Mouse (Mus musculus) stomach, embryonic 14.5 days (tissue): ENCODE results near the gene Dcp1a. TPM values are rescaled to one million over a fixed set of nuclear protein-coding genes. Genes with fewer than 3 reads are reported as not detected.

Experiments
- ATAC-seq: fragments of 200-750 bp; cut with Nextera tagmentation; 2 replicates; pipeline ENCODE4 v1.8.0; 2017; ENCODE audit warnings: low read depth, moderate TSS enrichment; ENCODE audit not compliant: insufficient number of reproducible peaks, insufficient read depth, low FRiP score
- H3K27ac ChIP-seq: fragments of 300-500 bp; sonication (generic); 2 replicates; pipeline ENCODE4 v1.5.1; 2014; ENCODE audit warnings: mild to moderate bottlenecking, low read length, moderate library complexity, mixed read lengths
- H3K27me3 ChIP-seq: fragments of 300-500 bp; sonication (generic); 2 replicates; pipeline ENCODE4 v1.6.1; 2014; ENCODE audit warnings: low read length, control low read depth, mixed read lengths; ENCODE audit not compliant: control insufficient read depth, insufficient read depth
- H3K36me3 ChIP-seq: fragments of 300-500 bp; sonication (generic); 2 replicates; pipeline ENCODE4 v1.6.1; 2014; ENCODE audit warnings: mild to moderate bottlenecking, control low read depth, low read length, moderate library complexity, mixed read lengths; ENCODE audit not compliant: control insufficient read depth, insufficient read depth
- H3K4me1 ChIP-seq: fragments of 300-500 bp; sonication (generic); 2 replicates; pipeline ENCODE4 v1.6.1; 2014; ENCODE audit warnings: low read length, control low read depth, mixed read lengths; ENCODE audit not compliant: control insufficient read depth, insufficient read depth
- H3K4me2 ChIP-seq: fragments of 300-500 bp; sonication (generic); replicated peaks from 2 replicates; pipeline ENCODE4 v1.6.1; 2014; ENCODE audit warnings: low read depth, low read length, control low read depth
- H3K4me3 ChIP-seq: fragments of 300-500 bp; sonication (generic); 2 replicates; pipeline ENCODE4 v1.5.1; 2014; ENCODE audit warnings: low read depth, low read length, control low read depth
- H3K9ac ChIP-seq: fragments of 300-500 bp; sonication (generic); replicated peaks from 2 replicates; pipeline ENCODE4 v1.6.1; 2014; ENCODE audit warnings: low read depth, mild to moderate bottlenecking, control low read depth, low read length, moderate library complexity, mixed read lengths
- H3K9me3 ChIP-seq: fragments of 300-500 bp; sonication (generic); 2 replicates; pipeline ENCODE4 v1.6.1; 2016; ENCODE audit warnings: low read depth, low read length, control low read depth; ENCODE audit not compliant: control insufficient read depth
- WGBS: fragments of 180-500 bp; shearing (Covaris S2); extraction: QIAGEN DNeasy Blood & Tissue Kit; methylation state at CpG from one replicate; pipeline ENCODE4 v1.1.7; 2014; 5-methylcytosine and 5-hydroxymethylcytosine counted together
- polyA plus RNA-seq: library from polyadenylated mRNA; unstranded; fragments of >200 nt; fragmentation: Nextera tagmentation; extraction: Ambion mirVana; gene quantifications from 2 replicates; pipeline ENCODE4 v1.2.1, GENCODE M21; 2014

The Dcp1a gene
- polyA plus RNA-seq, 1 experiment from 2014 or later, result 35.5 TPM

GRCm38 (mm10) chr14:30457897-30458296, 21.4 kb upstream of the Dcp1a start:
- Histone ChIP-seq H3K27me3 (no peaks in the 10 kb centered on the region), H3K9me3 (no peaks in the 10 kb centered on the region), H3K9ac (no peak overlapping the region), H3K27ac (no peak overlapping the region), H3K4me1 (no peaks in the 10 kb centered on the region), H3K36me3 (no peaks in the 10 kb centered on the region), H3K4me3 (no peak overlapping the region), H3K4me2 (no peak overlapping the region)
- 41% methylated on average over 2 of the region's 2 CpGs for WGBS
- no peak for ATAC-seq

- Histone ChIP-seq H3K4me1 (no peaks in the 10 kb centered on the region), H3K36me3 (no peaks in the 10 kb centered on the region)
- no peak for ATAC-seq
Measured at GRCm38 (mm10) chr14:30458820-30459219, 20.5 kb upstream of the Dcp1a start.

GRCm38 (mm10) chr14:30459891-30460523, 19.3 kb upstream of the Dcp1a start:
- Histone ChIP-seq H3K9ac (no peak overlapping the region), H3K27me3 (no peaks in the 10 kb centered on the region), H3K4me1 (no peaks in the 10 kb centered on the region), H3K4me2 (no peak overlapping the region), H3K27ac (no peak overlapping the region), H3K4me3 (no peak overlapping the region), H3K36me3 (no peaks in the 10 kb centered on the region), H3K9me3 (no peaks in the 10 kb centered on the region)
- 7% methylated on average over 14 of the region's 14 CpGs for WGBS
- ATAC-seq, result no peak

More at GRCm38 (mm10) chr14:30458820-30459219, 20.5 kb upstream of the Dcp1a start:
- H3K9me3 ChIP-seq, result no peaks in the 10 kb centered on the region
- H3K4me2 ChIP-seq, result no peak overlapping the region
- H3K4me3 ChIP-seq, result no peak overlapping the region
- 70% methylated on average over 3 of the region's 3 CpGs for WGBS
- H3K9ac ChIP-seq, result no peak overlapping the region
- H3K27ac ChIP-seq, result no peak overlapping the region
- H3K27me3 ChIP-seq, result no peaks in the 10 kb centered on the region

GRCm38 (mm10) chr14:30463312-30463711, 16.0 kb upstream of the Dcp1a start:
- no peak overlapping the region for H3K9ac ChIP-seq
- no peaks in the 10 kb centered on the region for H3K36me3 ChIP-seq
- no peaks in the 10 kb centered on the region for H3K9me3 ChIP-seq
- no peaks in the 10 kb centered on the region for H3K27me3 ChIP-seq
- 64% methylated on average over 4 of the region's 4 CpGs for WGBS
- ATAC-seq, result no peak
- H3K27ac ChIP-seq, result no peak overlapping the region
- H3K4me2 ChIP-seq, result no peak overlapping the region
- no peak overlapping the region for H3K4me3 ChIP-seq
- no peaks in the 10 kb centered on the region for H3K4me1 ChIP-seq

GRCm38 (mm10) chr14:30473605-30474004, 5.7 kb upstream of the Dcp1a start:
- Histone ChIP-seq H3K27me3 (no peaks in the 10 kb centered on the region), H3K27ac (no peak overlapping the region), H3K4me1 (no peaks in the 10 kb centered on the region), H3K4me2 (no peak overlapping the region), H3K9me3 (no peaks in the 10 kb centered on the region), H3K36me3 (no peaks in the 10 kb centered on the region), H3K4me3 (no peak overlapping the region), H3K9ac (no peak overlapping the region)
- no peak for ATAC-seq
- WGBS, result 56% methylated on average over 5 of the region's 5 CpGs

- WGBS, result 73% methylated on average over 6 of the region's 6 CpGs
- Histone ChIP-seq H3K36me3 (no peaks in the 10 kb centered on the region), H3K4me2 (no peak overlapping the region), H3K27me3 (no peaks in the 10 kb centered on the region), H3K9me3 (no peaks in the 10 kb centered on the region), H3K4me1 (no peaks in the 10 kb centered on the region), H3K4me3 (no peak overlapping the region), H3K9ac (no peak overlapping the region), H3K27ac (no peak overlapping the region)
- no peak for ATAC-seq
Measured at GRCm38 (mm10) chr14:30474416-30474815, 4.9 kb upstream of the Dcp1a start.

- H3K4me2 ChIP-seq, result no peak within 1 kb of the TSS
- H3K36me3 ChIP-seq, result peaks cover 34% of the 10 kb centered on the region
- 50% methylated on average over 9 of the region's 9 CpGs for WGBS
- H3K27me3 ChIP-seq, result no peaks in the 10 kb centered on the region
- H3K27ac ChIP-seq, result peak within 1 kb of the TSS; percentile 53; the same call in 1 of the 2 replicates
- H3K9me3 ChIP-seq, result no peaks in the 10 kb centered on the region
- H3K4me1 ChIP-seq, result no peaks in the 10 kb centered on the region
- no peak within 1 kb of the TSS for H3K9ac ChIP-seq
- no peak; the same call in 1 of the 2 replicates for ATAC-seq
- H3K4me3 ChIP-seq, result no peak within 1 kb of the TSS
Measured at GRCm38 (mm10) chr14:30491342-30491741, 12.0 kb downstream of the Dcp1a start, which contains the start of gene Cacna1d. Gene Cacna1d (minus strand): TSS chr14:30491455.

GRCm38 (mm10) chr14:30493276-30493675, 13.9 kb downstream of the Dcp1a start:
- Histone ChIP-seq H3K4me2 (no peak overlapping the region), H3K9ac (no peak overlapping the region), H3K4me1 (no peaks in the 10 kb centered on the region), H3K27ac (no peak overlapping the region), H3K9me3 (no peaks in the 10 kb centered on the region), H3K4me3 (no peak overlapping the region), H3K27me3 (no peaks in the 10 kb centered on the region), H3K36me3 (peaks cover 17% of the 10 kb centered on the region)
- ATAC-seq, result no peak
- 66% methylated on average over 1 of the region's 1 CpGs for WGBS

GRCm38 (mm10) chr14:30494998-30495397, 15.7 kb downstream of the Dcp1a start:
- no peaks in the 10 kb centered on the region for H3K27me3 ChIP-seq
- no peak overlapping the region for H3K4me2 ChIP-seq
- 61% methylated on average over 6 of the region's 6 CpGs for WGBS
- ATAC-seq, result no peak
- no peaks in the 10 kb centered on the region for H3K9me3 ChIP-seq
- no peak overlapping the region for H3K9ac ChIP-seq
- H3K36me3 ChIP-seq, result peaks cover 18% of the 10 kb centered on the region
- H3K27ac ChIP-seq, result peak overlapping the region; percentile 66; the same call in 1 of the 2 replicates
- no peaks in the 10 kb centered on the region for H3K4me1 ChIP-seq
- no peak overlapping the region for H3K4me3 ChIP-seq
